Mouse (Mus musculus) heart, embryonic 14.5 days (tissue): ENCODE results near the gene Lcp1. TPM values are rescaled to one million over a fixed set of nuclear protein-coding genes. Genes with fewer than 3 reads are reported as not detected.

Source experiments
- ATAC-seq: fragments of 200-750 bp; cut with Nextera tagmentation; 2 replicates; pipeline ENCODE4 v1.8.0; 2017; ENCODE audit warnings: low read depth, moderate TSS enrichment; ENCODE audit not compliant: insufficient number of reproducible peaks, insufficient read depth, low FRiP score
- H3K27ac ChIP-seq, 2 experiments: fragments of 200-500 bp in 1 of 2; fragments of 300-500 bp in 1 of 2; sonication (generic) in 1 of 2; replicated peaks in 1 of 2; 2 replicates each; pipeline ENCODE4 v1.5.1; 2012 to 2014; ENCODE audit warnings: low read depth in 2 of 2, low read length in 2 of 2, control low read depth in 1 of 2, mild to moderate bottlenecking in 1 of 2, mixed read lengths in 1 of 2; ENCODE audit not compliant: control insufficient read depth in 1 of 2, insufficient read depth in 1 of 2
- H3K27me3 ChIP-seq: fragments of 300-500 bp; sonication (generic); 2 replicates; pipeline ENCODE4 v1.6.1; 2014; ENCODE audit warnings: mild to moderate bottlenecking, low read length, control low read depth; ENCODE audit not compliant: control insufficient read depth, insufficient read depth
- H3K36me3 ChIP-seq: fragments of 300-500 bp; sonication (generic); 2 replicates; pipeline ENCODE4 v1.6.1; 2014; ENCODE audit warnings: mild to moderate bottlenecking, control low read depth, low read length, mixed read lengths; ENCODE audit not compliant: control insufficient read depth, insufficient read depth
- H3K4me1 ChIP-seq, 2 experiments: fragments of 200-500 bp in 1 of 2; fragments of 300-500 bp in 1 of 2; sonication (generic) in 1 of 2; 2 replicates each; pipeline ENCODE4 v1.6.1; 2012 to 2014; ENCODE audit warnings: low read length in 2 of 2, control low read depth in 1 of 2, mixed read lengths in 1 of 2; ENCODE audit not compliant: control insufficient read depth in 2 of 2, insufficient read depth in 2 of 2
- H3K4me2 ChIP-seq: fragments of 300-500 bp; sonication (generic); 2 replicates; pipeline ENCODE4 v1.6.1; 2014; ENCODE audit warnings: mild to moderate bottlenecking, low read length
- H3K4me3 ChIP-seq, 2 experiments: fragments of 200-500 bp in 1 of 2; fragments of 300-500 bp in 1 of 2; sonication (generic) in 1 of 2; 2 replicates each; pipeline ENCODE4 v1.5.1; 2012 to 2014; ENCODE audit warnings: low read length in 2 of 2, mild to moderate bottlenecking in 2 of 2, control low read depth in 1 of 2, low read depth in 1 of 2, moderate library complexity in 1 of 2; ENCODE audit not compliant: control insufficient read depth in 1 of 2, insufficient read depth in 1 of 2
- H3K9ac ChIP-seq: fragments of 300-500 bp; sonication (generic); 2 replicates; pipeline ENCODE4 v1.6.1; 2014; ENCODE audit warnings: mild to moderate bottlenecking, low read length
- H3K9me3 ChIP-seq: fragments of 300-500 bp; sonication (generic); 2 replicates; pipeline ENCODE4 v1.6.1; 2016; ENCODE audit warnings: low read length, control low read depth; ENCODE audit not compliant: control insufficient read depth
- WGBS: fragments of 180-500 bp; shearing (Covaris S2); extraction: QIAGEN DNeasy Blood & Tissue Kit; methylation state at CpG from one replicate; pipeline ENCODE4 v1.1.7; 2014; 5-methylcytosine and 5-hydroxymethylcytosine counted together
- polyA plus RNA-seq: library from polyadenylated mRNA; unstranded; fragments of >200 nt; fragmentation: Nextera tagmentation; extraction: Ambion mirVana; gene quantifications from 2 replicates; pipeline ENCODE4 v1.2.1, GENCODE M21; 2014

Lcp1 gene
- polyA plus RNA-seq, 1 experiment from 2014 or later: 26.3 TPM

- H3K27ac ChIP-seq: no peak overlapping the region
- no peak for ATAC-seq
- WGBS: 75% methylated on average over 2 of the region's 2 CpGs
Measured at GRCm38 (mm10) chr14:75165574-75166131, 34.8 kb downstream of the Lcp1 start.

GRCm38 (mm10) chr14:75168501-75168900 is 37.6 kb downstream of the Lcp1 start:
- Histone ChIP-seq H3K4me3 (no peak overlapping the region), H3K9ac (no peak overlapping the region), H3K27me3 (no peaks in the 10 kb centered on the region), H3K4me2 (no peak overlapping the region), H3K4me1 (peaks cover 5 to 10% of the 10 kb centered on the region in 2 experiments; a peak in 3 of 4 replicates), H3K27ac (no peak overlapping the region), H3K36me3 (no peaks in the 10 kb centered on the region), H3K9me3 (no peaks in the 10 kb centered on the region)
- WGBS: 28% methylated on average over 3 of the region's 3 CpGs
- ATAC-seq: no peak

More at GRCm38 (mm10) chr14:75165574-75166131, 34.8 kb downstream of the Lcp1 start:
- H3K9ac ChIP-seq: no peak overlapping the region
- no peaks in the 10 kb centered on the region for H3K9me3 ChIP-seq
- no peaks in the 10 kb centered on the region for H3K27me3 ChIP-seq
- H3K4me2 ChIP-seq: no peak overlapping the region
- peaks cover 2 to 4% of the 10 kb centered on the region in 2 experiments; a peak in 2 of 4 replicates for H3K4me1 ChIP-seq
- no peaks in the 10 kb centered on the region for H3K36me3 ChIP-seq
- no peak overlapping the region for H3K4me3 ChIP-seq

- 28% methylated on average over 1 of the region's 1 CpGs for WGBS
- Histone ChIP-seq H3K9me3 (no peaks in the 10 kb centered on the region), H3K36me3 (no peaks in the 10 kb centered on the region), H3K9ac (no peak overlapping the region), H3K27ac (no peak overlapping the region), H3K4me2 (no peak overlapping the region), H3K4me1 (peaks cover 5 to 10% of the 10 kb centered on the region in 2 experiments; a peak in 3 of 4 replicates), H3K4me3 (no peak overlapping the region), H3K27me3 (no peaks in the 10 kb centered on the region)
- ATAC-seq: no peak
Measured at GRCm38 (mm10) chr14:75170546-75170945, 39.6 kb downstream of the Lcp1 start.

GRCm38 (mm10) chr14:75174296-75174695 is 43.4 kb downstream of the Lcp1 start:
- ATAC-seq: no peak
- no peaks in the 10 kb centered on the region for H3K36me3 ChIP-seq

GRCm38 (mm10) chr14:75174731-75175555 is 44.0 kb downstream of the Lcp1 start:
- WGBS: 79% methylated on average over 9 of the region's 9 CpGs
- H3K27ac ChIP-seq: no peak overlapping the region

More at GRCm38 (mm10) chr14:75174296-75174695, 43.4 kb downstream of the Lcp1 start:
- H3K27me3 ChIP-seq: no peaks in the 10 kb centered on the region
- H3K9ac ChIP-seq: no peak overlapping the region
- no peak overlapping the region for H3K4me2 ChIP-seq
- no peak overlapping the region for H3K4me3 ChIP-seq
- no peaks in the 10 kb centered on the region for H3K9me3 ChIP-seq
- WGBS: 84% methylated on average over 8 of the region's 8 CpGs
- no peak overlapping the region for H3K27ac ChIP-seq
- H3K4me1 ChIP-seq: peaks cover 6 to 14% of the 10 kb centered on the region in 2 experiments

GRCm38 (mm10) chr14:75175781-75176180 is 44.9 kb downstream of the Lcp1 start:
- no peak for ATAC-seq
- H3K27me3 ChIP-seq: no peaks in the 10 kb centered on the region
- H3K27ac ChIP-seq: no peak overlapping the region
- H3K4me3 ChIP-seq: no peak overlapping the region
- H3K9ac ChIP-seq: no peak overlapping the region
- peaks cover 4 to 9% of the 10 kb centered on the region in 2 experiments for H3K4me1 ChIP-seq
- no peaks in the 10 kb centered on the region for H3K9me3 ChIP-seq
- WGBS: 59% methylated on average over 7 of the region's 7 CpGs
- no peaks in the 10 kb centered on the region for H3K36me3 ChIP-seq
- H3K4me2 ChIP-seq: no peak overlapping the region

More at GRCm38 (mm10) chr14:75174731-75175555, 44.0 kb downstream of the Lcp1 start:
- Histone ChIP-seq H3K4me1 (peaks cover 6 to 14% of the 10 kb centered on the region in 2 experiments), H3K27me3 (no peaks in the 10 kb centered on the region), H3K36me3 (no peaks in the 10 kb centered on the region), H3K4me2 (no peak overlapping the region), H3K4me3 (no peak overlapping the region), H3K9ac (no peak overlapping the region), H3K9me3 (no peaks in the 10 kb centered on the region)
- ATAC-seq: no peak

GRCm38 (mm10) chr14:75176425-75177045 is 45.6 kb downstream of the Lcp1 start:
- Histone ChIP-seq H3K4me3 (no peak overlapping the region), H3K4me1 (peaks cover 2 to 4% of the 10 kb centered on the region in 2 experiments; a peak in 3 of 4 replicates), H3K9ac (no peak overlapping the region), H3K27ac (peak overlapping the region; percentile 19 to 27; a peak in 1 of 4 replicates), H3K9me3 (no peaks in the 10 kb centered on the region), H3K27me3 (no peaks in the 10 kb centered on the region), H3K36me3 (no peaks in the 10 kb centered on the region), H3K4me2 (no peak overlapping the region)
- 41% methylated on average over 4 of the region's 4 CpGs for WGBS
- no peak for ATAC-seq
